Comparison of ENCODE assay signal across 9 mouse cellular contexts in genomic region chr2:165849129-165849528, GRCm38 (mm10). TPM values are rescaled to one million over a fixed set of nuclear protein-coding genes. Genes with fewer than 3 reads are reported as not detected.
DNase-seq lines count a peak whose midpoint lies in the region; ATAC-seq and TF ChIP-seq lines count a peak whose summit lies in the region.
"Had no signal": no experiment of that assay in that cellular context is flagged by ENCODE, and none has a peak within 500 bp of the region (broad histone marks: within the 10 kb centered on the region; RNA-seq: fewer than 3 reads in every experiment).

No protein-coding gene starts in this region.

- no peak for TF ChIP-seq CTCF in layer of hippocampus, adult 2 months (conservative IDR thresholded peaks at IDR 0.05)

- H3K4me2 ChIP-seq in forebrain, embryonic 16.5 days (ENCODE audit: low read length) = no peak overlapping the region
- H3K4me2 ChIP-seq in midbrain, embryonic 11.5 days = no peak overlapping the region
- H3K4me2 ChIP-seq: embryonic facial prominence, embryonic 12.5 days had no signal

- H3K36me3 ChIP-seq in forebrain, embryonic 16.5 days (ENCODE audit: control insufficient read depth, insufficient read depth) = peaks cover 2% of the 10 kb centered on the region
- H3K36me3 ChIP-seq in midbrain, embryonic 11.5 days (ENCODE audit: control insufficient read depth, insufficient read depth, low read length) = peaks cover 11% of the 10 kb centered on the region

- H3K4me1 ChIP-seq in forebrain, embryonic 16.5 days (replicated peaks; ENCODE audit: control insufficient read depth, insufficient read depth, low read length) = peaks cover 24% of the 10 kb centered on the region
- H3K4me1 ChIP-seq in midbrain, embryonic 11.5 days (ENCODE audit: control insufficient read depth, insufficient read depth, low read length) = no peaks in the 10 kb centered on the region; the same call in none of the 2 replicates

- ATAC-seq in cerebellum, adult (ENCODE audit: insufficient number of reproducible peaks, low FRiP score, low TSS enrichment) = no peak
- peak; percentile 59 for ATAC-seq in forebrain, embryonic 16.5 days
- peak; percentile 35; the same call in 1 of the 2 replicates for ATAC-seq in midbrain, embryonic 11.5 days (ENCODE audit: low FRiP score)

- intact Hi-C loops in heart, postnatal 36 days (cut with DNase I) = no loop called here

- no peaks in the 10 kb centered on the region for H3K27me3 ChIP-seq in forebrain, embryonic 16.5 days (replicated peaks; ENCODE audit: control insufficient read depth, insufficient read depth, low read length)
- H3K27me3 ChIP-seq in midbrain, embryonic 11.5 days (ENCODE audit: control insufficient read depth, insufficient read depth, low read length) = no peaks in the 10 kb centered on the region
- H3K27me3 ChIP-seq: embryonic facial prominence, embryonic 12.5 days had no signal

- 22% methylated on average over 5 of the region's 5 CpGs for WGBS in forebrain, embryonic 16.5 days
- 54% methylated on average over 5 of the region's 5 CpGs for WGBS in midbrain, embryonic 11.5 days

- no peaks in the 10 kb centered on the region for H3K9me3 ChIP-seq in forebrain, embryonic 16.5 days (ENCODE audit: control insufficient read depth, low read length)
- no peaks in the 10 kb centered on the region for H3K9me3 ChIP-seq in midbrain, embryonic 11.5 days (ENCODE audit: control insufficient read depth, low read length)
- H3K9me3 ChIP-seq: embryonic facial prominence, embryonic 12.5 days had no signal

- peak overlapping the region; percentile 26 for H3K27ac ChIP-seq in forebrain, embryonic 16.5 days (ENCODE audit: low read length)
- peak overlapping the region; percentile 72 for H3K27ac ChIP-seq in layer of hippocampus, adult 2 months
- no peak overlapping the region for H3K27ac ChIP-seq in midbrain, embryonic 11.5 days (ENCODE audit: low read depth, low read length)

- no peak overlapping the region for H3K4me3 ChIP-seq in forebrain, embryonic 16.5 days (replicated peaks; ENCODE audit: low read length)
- no peak overlapping the region for H3K4me3 ChIP-seq in layer of hippocampus, adult 2 months
- H3K4me3 ChIP-seq in midbrain, embryonic 11.5 days (ENCODE audit: low read depth, low read length) = no peak overlapping the region
- H3K4me3 ChIP-seq: embryonic facial prominence, embryonic 12.5 days had no signal

- DNase-seq in cerebellum, adult 11-12 months = peak; percentile 77
- peak; percentile 95 for DNase-seq in adipocyte (ENCODE audit: low spot score)
- DNase-seq in heart, postnatal 36 days = peak; percentile 78 to 82
- peak in 1 of 2 experiments; percentile 63 for DNase-seq in layer of hippocampus, adult 2 months (ENCODE audit: low spot score in 2 of 2)
- no peak for DNase-seq in midbrain, embryonic 11.5 days (ENCODE audit: low spot score, missing footprints)
- DNase-seq in embryo, embryonic 10.5 days (ENCODE audit: low spot score) = no peak

- no peak overlapping the region for H3K9ac ChIP-seq in forebrain, embryonic 16.5 days (replicated peaks; ENCODE audit: low read depth, low read length)
- no peak overlapping the region for H3K9ac ChIP-seq in midbrain, embryonic 11.5 days (ENCODE audit: low read length)
- H3K9ac ChIP-seq: embryonic facial prominence, embryonic 12.5 days had no signal

RNA-seq across cellular contexts. Expression of gene Zmynd8, which starts 49.7 kb away (rescaled TPM):
- 69.8 and 81.5 TPM in 2 replicates for polyA plus RNA-seq in forebrain, embryonic 16.5 days (2015; fragmentation: Nextera tagmentation; extraction: Ambion mirVana)
- total RNA-seq in heart, postnatal 36 days (2021) = 10 to 100 TPM; 46.5 to 48.0 TPM
- total RNA-seq in layer of hippocampus, adult 2 months (2021) = 100 to 1,000 TPM; 173 to 186 TPM
- polyA plus RNA-seq in midbrain, embryonic 11.5 days (2014; fragmentation: Nextera tagmentation; extraction: Ambion mirVana) = 43.1 and 45.6 TPM in 2 replicates

Comparison
In these comparisons a context has a peak if more than half of its experiments do, and no peak if none do; other contexts are left out.
1. DNase-seq: peak in cerebellum, adult 11-12 months (single experiment), adipocyte (single experiment) and heart, postnatal 36 days (2 of 2); none in midbrain, embryonic 11.5 days (single experiment) and embryo, embryonic 10.5 days (single experiment).